Comparison of ENCODE assay signal across 9 mouse cellular contexts in genomic region chr7:80149356-80149755, GRCm38 (mm10). TPM values are rescaled to one million over a fixed set of nuclear protein-coding genes. Genes with fewer than 3 reads are reported as not detected.
A peak's percentile ranks its signal among the peaks of the same experiment; 100 is the strongest.
DNase-seq lines count a peak whose midpoint lies in the region; ATAC-seq lines count a peak whose summit lies in the region.
"Had no signal": no experiment of that assay in that cellular context is flagged by ENCODE, and none has a peak within 500 bp of the region (broad histone marks: within the 10 kb centered on the region; RNA-seq: fewer than 3 reads in every experiment).

No protein-coding gene starts in this region.

- H3K9me3 ChIP-seq in liver, embryonic 15.5 days (replicated peaks): no peaks in the 10 kb centered on the region
- H3K9me3 ChIP-seq in forebrain, embryonic 16.5 days (ENCODE audit: control insufficient read depth, low read length): no peaks in the 10 kb centered on the region

- H3K27ac ChIP-seq in liver, embryonic 15.5 days (replicated peaks): peak overlapping the region; percentile 48; the same call in 1 of the 2 replicates
- H3K27ac ChIP-seq in forebrain, embryonic 16.5 days (ENCODE audit: low read length): peak overlapping the region; percentile 78
- H3K27ac ChIP-seq: macrophage had no signal

- H3K4me2 ChIP-seq in liver, embryonic 15.5 days: no peak overlapping the region
- H3K4me2 ChIP-seq in forebrain, embryonic 16.5 days (ENCODE audit: low read length): peak overlapping the region; percentile 46

- intact Hi-C loops in left cerebral cortex, postnatal 10 days (cut with DNase I): no loop called here

- H3K27me3 ChIP-seq in liver, embryonic 15.5 days: no peaks in the 10 kb centered on the region
- no peaks in the 10 kb centered on the region for H3K27me3 ChIP-seq in forebrain, embryonic 16.5 days (replicated peaks; ENCODE audit: control insufficient read depth, insufficient read depth, low read length)

- peaks cover 57% of the 10 kb centered on the region for H3K4me1 ChIP-seq in liver, embryonic 15.5 days (replicated peaks)
- peaks cover 9% of the 10 kb centered on the region; the same call in 1 of the 2 replicates for H3K4me1 ChIP-seq in forebrain, embryonic 16.5 days (replicated peaks; ENCODE audit: control insufficient read depth, insufficient read depth, low read length)

- WGBS in liver, embryonic 15.5 days (ENCODE audit: insufficient replicate concordance): 70% methylated on average over 9 of the region's 9 CpGs
- WGBS in forebrain, embryonic 16.5 days: 15% methylated on average over 9 of the region's 9 CpGs

- H3K4me3 ChIP-seq in liver, embryonic 15.5 days (replicated peaks): no peak overlapping the region
- H3K4me3 ChIP-seq in forebrain, embryonic 16.5 days (replicated peaks; ENCODE audit: low read length): peak overlapping the region; percentile 22

- no peak for ATAC-seq in liver, embryonic 15.5 days (ENCODE audit: insufficient read depth)
- ATAC-seq in forebrain, embryonic 16.5 days: peak; percentile 84

- no peak overlapping the region for H3K9ac ChIP-seq in liver, embryonic 15.5 days
- no peak overlapping the region for H3K9ac ChIP-seq in forebrain, embryonic 16.5 days (replicated peaks; ENCODE audit: low read depth, low read length)

- H3K36me3 ChIP-seq in liver, embryonic 15.5 days (replicated peaks): no peaks in the 10 kb centered on the region
- no peaks in the 10 kb centered on the region for H3K36me3 ChIP-seq in forebrain, embryonic 16.5 days (ENCODE audit: control insufficient read depth, insufficient read depth)

- no peak for DNase-seq in liver
- DNase-seq in left cerebral cortex, postnatal 10 days (ENCODE audit: extremely low spot score in 1 of 2, low spot score in 2 of 2): peak; percentile 73
- peak; percentile 25 to 46 for DNase-seq in right cerebral cortex, postnatal 36 days (ENCODE audit: low spot score in 2 of 2)
- no peak for DNase-seq in spleen, postnatal 14 days (ENCODE audit: low spot score in 2 of 2)
- no peak for DNase-seq in embryo, embryonic 11 days
- DNase-seq in ovary, postnatal 10 days (ENCODE audit: low spot score): no peak

RNA-seq across cellular contexts. Expression of gene Idh2, which starts 34.2 kb away (rescaled TPM):
- polyA plus RNA-seq in liver, embryonic 15.5 days (2015; fragmentation: Nextera tagmentation; extraction: Ambion mirVana): 175 and 206 TPM in 2 replicates
- polyA plus RNA-seq in forebrain, embryonic 16.5 days (2015; fragmentation: Nextera tagmentation; extraction: Ambion mirVana): 286 and 298 TPM in 2 replicates
- 10 to 100 TPM; 44.8 to 45.6 TPM for total RNA-seq in left cerebral cortex, postnatal 10 days (2021)

RNA-seq across cellular contexts. Expression of gene Sema4b, which starts 37.3 kb away (rescaled TPM):
- polyA plus RNA-seq in liver, embryonic 15.5 days (2015; fragmentation: Nextera tagmentation; extraction: Ambion mirVana): 15.2 and 15.5 TPM in 2 replicates
- polyA plus RNA-seq in forebrain, embryonic 16.5 days (2015; fragmentation: Nextera tagmentation; extraction: Ambion mirVana): 20.6 and 26.6 TPM in 2 replicates
- 10 to 100 TPM; 23.5 to 23.7 TPM for total RNA-seq in left cerebral cortex, postnatal 10 days (2021)

Comparison
In these comparisons a context has a peak if more than half of its experiments do, and no peak if none do; other contexts are left out.
1. DNase-seq: peak in left cerebral cortex, postnatal 10 days (2 of 2) and right cerebral cortex, postnatal 36 days (2 of 2); none in liver (single experiment), spleen, postnatal 14 days (0 of 2), embryo, embryonic 11 days (single experiment) and ovary, postnatal 10 days (single experiment).